Mouse (Mus musculus) heart, postnatal 0 days (tissue): Measurements from ENCODE around the gene Sec16a.

Experiments used
- CTCF ChIP-seq: IDR thresholded peaks from 2 replicates; pipeline ENCODE4 v1.5.1; 2016; ENCODE audit warnings: antibody characterized with exemption, control low read depth, low read depth
- EP300 ChIP-seq: IDR thresholded peaks from 2 replicates; pipeline ENCODE4 v1.6.1; 2016; ENCODE audit warnings: antibody characterized with exemption, low read depth

DNA sequence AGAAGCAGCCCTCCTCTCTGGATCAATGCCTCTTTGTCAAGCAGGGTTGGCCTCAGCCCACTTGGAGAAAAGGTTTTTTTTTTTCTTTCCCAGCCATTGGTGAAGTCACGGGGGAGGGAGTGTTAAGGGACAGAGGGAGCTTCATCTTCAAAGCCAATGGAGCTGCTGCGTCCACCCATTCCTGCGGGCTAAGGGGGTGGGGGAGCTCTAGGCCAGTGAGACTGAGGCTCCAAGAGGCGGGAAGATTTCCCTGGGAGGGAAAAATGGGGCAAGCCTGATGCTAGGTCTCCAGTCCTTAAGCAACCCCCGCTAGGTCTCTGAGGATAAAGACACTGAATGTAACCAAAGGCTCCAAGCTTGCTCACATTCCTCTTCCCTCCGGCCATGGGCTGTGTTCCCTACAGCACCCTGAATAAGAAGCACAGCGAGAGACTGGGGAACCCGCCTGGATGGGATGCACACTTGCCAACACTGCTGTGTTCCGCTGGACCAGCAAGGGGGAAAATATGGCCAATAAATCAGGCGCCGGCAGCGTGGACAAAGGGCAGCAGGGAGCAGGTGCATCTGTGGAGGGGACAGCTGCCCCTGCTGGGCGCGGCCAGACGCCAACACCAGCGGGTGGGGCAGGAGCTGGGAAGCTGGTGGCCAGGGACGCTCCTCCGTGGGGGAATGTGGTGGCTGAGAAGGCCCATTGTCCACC is 42.5 kb upstream of the Sec16a start:
- TF ChIP-seq CTCF (no peak), EP300 (no peak)
